Mouse (Mus musculus): ENCODE data around the gene Zbtb32. TPM values are rescaled to one million over a fixed set of nuclear protein-coding genes. Genes with fewer than 3 reads are reported as not detected.

Zbtb32 gene
- total RNA-seq, 1 experiment, result 20.8 TPM

GRCm38 (mm10) chr7:30551445-30552101 lies 47.1 kb downstream of the Zbtb32 start:
- Histone ChIP-seq H3K9ac (ENCODE audit: insufficient read depth, low read depth, low read length, poor library complexity, severe bottlenecking) (peak overlapping the region; percentile 85), H3K36me3 (ENCODE audit: control insufficient read depth, insufficient read depth, low read length, poor library complexity, severe bottlenecking) (peaks cover 13% of the 10 kb centered on the region)

GRCm38 (mm10) chr7:30550603-30551002 lies 48.1 kb downstream of the Zbtb32 start:
- DNase-seq (ENCODE audit: low read depth, low spot score), result no peak
- no peak overlapping the region for H3K9ac ChIP-seq (ENCODE audit: insufficient read depth, low read depth, low read length, poor library complexity, severe bottlenecking)
- TF ChIP-seq CHD2 (IDR thresholded peaks at IDR 0.05; ENCODE audit: low read depth, low read length) (no peak), ZNF384 (IDR thresholded peaks at IDR 0.05; ENCODE audit: low read depth, low read length) (no peak), ZC3H11A (IDR thresholded peaks at IDR 0.05; ENCODE audit: borderline replicate concordance, low read depth, low read length) (no peak), MAFK (IDR thresholded peaks at IDR 0.05; ENCODE audit: insufficient read depth, low read depth, low read length) (no peak), HCFC1 (IDR thresholded peaks at IDR 0.05; ENCODE audit: borderline replicate concordance, insufficient read depth, low read length) (no peak)
- in situ Hi-C loops (cut with MboI; ENCODE audit: low sequenced_read_pairs in 2 of 2, unreplicated experiment in 2 of 2), result no loop called here
- no peak overlapping the region for H3K4me3 ChIP-seq (ENCODE audit: insufficient read depth in 1 of 2, low read depth in 1 of 2, low read length in 2 of 2, poor library complexity in 1 of 2, severe bottlenecking in 1 of 2)
- H3K9me3 ChIP-seq (ENCODE audit: control insufficient read depth, insufficient read depth, low read depth, low read length), result no peaks in the 10 kb centered on the region
- H3K36me3 ChIP-seq (ENCODE audit: control insufficient read depth, insufficient read depth, low read length, poor library complexity, severe bottlenecking), result peaks cover 9% of the 10 kb centered on the region
- no peak overlapping the region for H3K27ac ChIP-seq (ENCODE audit: insufficient read depth, low read depth, low read length, poor library complexity, severe bottlenecking)
- H3K4me1 ChIP-seq (ENCODE audit: control insufficient read depth in 2 of 2, insufficient read depth in 2 of 2, low read length in 2 of 2, poor library complexity in 1 of 2), result peaks cover 0 to 8% of the 10 kb centered on the region in 2 experiments; a peak in 2 of 4 replicates

More at GRCm38 (mm10) chr7:30551445-30552101, 47.1 kb downstream of the Zbtb32 start:
- Histone ChIP-seq H3K4me3 (ENCODE audit: insufficient read depth in 1 of 2, low read depth in 1 of 2, low read length in 2 of 2, poor library complexity in 1 of 2, severe bottlenecking in 1 of 2) (peak overlapping the region; percentile 89 to 95), H3K27ac (ENCODE audit: insufficient read depth, low read depth, low read length, poor library complexity, severe bottlenecking) (peak overlapping the region; percentile 95), H3K4me1 (ENCODE audit: control insufficient read depth in 2 of 2, insufficient read depth in 2 of 2, low read length in 2 of 2, poor library complexity in 1 of 2) (peaks cover 0 to 8% of the 10 kb centered on the region in 2 experiments; a peak in 2 of 4 replicates), H3K9me3 (ENCODE audit: control insufficient read depth, insufficient read depth, low read depth, low read length) (no peaks in the 10 kb centered on the region)
- peak; percentile 69 for DNase-seq (ENCODE audit: low read depth, low spot score)
- peak; percentile 94 for TF ChIP-seq HCFC1 (IDR thresholded peaks at IDR 0.05; ENCODE audit: borderline replicate concordance, insufficient read depth, low read length)
- TF ChIP-seq ZNF384 (IDR thresholded peaks at IDR 0.05; ENCODE audit: low read depth, low read length), result no peak
- in situ Hi-C loops (cut with MboI; ENCODE audit: low sequenced_read_pairs in 2 of 2, unreplicated experiment in 2 of 2), result no loop called here

GRCm38 (mm10) chr7:30549880-30550279 lies 48.8 kb downstream of the Zbtb32 start:
- Histone ChIP-seq H3K9me3 (ENCODE audit: control insufficient read depth, insufficient read depth, low read depth, low read length) (no peaks in the 10 kb centered on the region), H3K36me3 (ENCODE audit: control insufficient read depth, insufficient read depth, low read length, poor library complexity, severe bottlenecking) (peaks cover 3% of the 10 kb centered on the region; the same call in 1 of the 2 replicates), H3K27ac (ENCODE audit: insufficient read depth, low read depth, low read length, poor library complexity, severe bottlenecking) (no peak overlapping the region), H3K4me3 (ENCODE audit: insufficient read depth in 1 of 2, low read depth in 1 of 2, low read length in 2 of 2, poor library complexity in 1 of 2, severe bottlenecking in 1 of 2) (no peak overlapping the region), H3K4me1 (ENCODE audit: control insufficient read depth in 2 of 2, insufficient read depth in 2 of 2, low read length in 2 of 2, poor library complexity in 1 of 2) (peaks cover 0 to 8% of the 10 kb centered on the region in 2 experiments; a peak in 2 of 4 replicates), H3K9ac (ENCODE audit: insufficient read depth, low read depth, low read length, poor library complexity, severe bottlenecking) (no peak overlapping the region)
- DNase-seq (ENCODE audit: low read depth, low spot score), result no peak
- in situ Hi-C loops (cut with MboI; ENCODE audit: low sequenced_read_pairs in 2 of 2, unreplicated experiment in 2 of 2), result no loop called here
- no peak for TF ChIP-seq CHD2 (IDR thresholded peaks at IDR 0.05; ENCODE audit: low read depth, low read length)
- peak; percentile 69 for TF ChIP-seq HCFC1 (IDR thresholded peaks at IDR 0.05; ENCODE audit: borderline replicate concordance, insufficient read depth, low read length)

DNA sequence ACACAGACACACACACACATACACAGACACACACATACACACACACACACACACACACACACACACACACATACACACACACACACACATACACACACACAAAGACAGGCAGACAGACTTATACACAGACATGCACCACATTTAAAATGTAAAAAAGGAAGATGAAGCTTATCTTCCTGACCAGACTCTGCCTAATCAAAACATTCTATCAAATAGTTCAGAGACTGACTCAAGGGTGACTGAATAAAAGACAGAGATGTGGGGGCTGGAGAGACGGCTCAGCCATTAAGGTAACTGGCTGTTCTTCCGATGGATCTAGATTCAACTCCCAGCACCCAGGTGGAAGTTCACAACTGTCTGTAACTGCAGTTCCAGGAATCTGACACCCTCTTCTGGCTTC lies 54.4 kb downstream of the Zbtb32 start:
- no peak for DNase-seq (ENCODE audit: low read depth, low spot score)
- H3K4me3 ChIP-seq (ENCODE audit: insufficient read depth in 1 of 2, low read depth in 1 of 2, low read length in 2 of 2, poor library complexity in 1 of 2, severe bottlenecking in 1 of 2), result no peak overlapping the region
- peaks cover 0 to 19% of the 10 kb centered on the region in 2 experiments; a peak in 2 of 4 replicates for H3K4me1 ChIP-seq (ENCODE audit: control insufficient read depth in 2 of 2, insufficient read depth in 2 of 2, low read length in 2 of 2, poor library complexity in 1 of 2)
- in situ Hi-C loops (cut with MboI; ENCODE audit: low sequenced_read_pairs in 2 of 2, unreplicated experiment in 2 of 2), result no loop called here
- TF ChIP-seq HCFC1 (IDR thresholded peaks at IDR 0.05; ENCODE audit: borderline replicate concordance, insufficient read depth, low read length) (no peak), ZNF384 (IDR thresholded peaks at IDR 0.05; ENCODE audit: low read depth, low read length) (no peak), MAFK (IDR thresholded peaks at IDR 0.05; ENCODE audit: insufficient read depth, low read depth, low read length) (no peak), CHD2 (IDR thresholded peaks at IDR 0.05; ENCODE audit: low read depth, low read length) (no peak), ZC3H11A (IDR thresholded peaks at IDR 0.05; ENCODE audit: borderline replicate concordance, low read depth, low read length) (no peak)
- no peak overlapping the region for H3K27ac ChIP-seq (ENCODE audit: insufficient read depth, low read depth, low read length, poor library complexity, severe bottlenecking)
- no peaks in the 10 kb centered on the region for H3K9me3 ChIP-seq (ENCODE audit: control insufficient read depth, insufficient read depth, low read depth, low read length)
- no peak overlapping the region for H3K9ac ChIP-seq (ENCODE audit: insufficient read depth, low read depth, low read length, poor library complexity, severe bottlenecking)
- peaks cover 8% of the 10 kb centered on the region; the same call in 1 of the 2 replicates for H3K36me3 ChIP-seq (ENCODE audit: control insufficient read depth, insufficient read depth, low read length, poor library complexity, severe bottlenecking)

GRCm38 (mm10) chr7:30540572-30540971 lies 58.1 kb downstream of the Zbtb32 start:
- TF ChIP-seq ZC3H11A (IDR thresholded peaks at IDR 0.05; ENCODE audit: borderline replicate concordance, low read depth, low read length) (no peak), ZNF384 (IDR thresholded peaks at IDR 0.05; ENCODE audit: low read depth, low read length) (no peak), HCFC1 (IDR thresholded peaks at IDR 0.05; ENCODE audit: borderline replicate concordance, insufficient read depth, low read length) (no peak), CHD2 (IDR thresholded peaks at IDR 0.05; ENCODE audit: low read depth, low read length) (no peak), MAFK (IDR thresholded peaks at IDR 0.05; ENCODE audit: insufficient read depth, low read depth, low read length) (no peak)
- H3K4me1 ChIP-seq (ENCODE audit: control insufficient read depth in 2 of 2, insufficient read depth in 2 of 2, low read length in 2 of 2, poor library complexity in 1 of 2), result peaks cover 0 to 19% of the 10 kb centered on the region in 2 experiments; a peak in 2 of 4 replicates
- H3K9me3 ChIP-seq (ENCODE audit: control insufficient read depth, insufficient read depth, low read depth, low read length), result no peaks in the 10 kb centered on the region
- no peak for DNase-seq (ENCODE audit: low read depth, low spot score)
- in situ Hi-C loops (cut with MboI; ENCODE audit: low sequenced_read_pairs in 2 of 2, unreplicated experiment in 2 of 2), result no loop called here
- no peak overlapping the region for H3K27ac ChIP-seq (ENCODE audit: insufficient read depth, low read depth, low read length, poor library complexity, severe bottlenecking)
- no peak overlapping the region for H3K9ac ChIP-seq (ENCODE audit: insufficient read depth, low read depth, low read length, poor library complexity, severe bottlenecking)
- peaks cover 7% of the 10 kb centered on the region for H3K36me3 ChIP-seq (ENCODE audit: control insufficient read depth, insufficient read depth, low read length, poor library complexity, severe bottlenecking)
- H3K4me3 ChIP-seq (ENCODE audit: insufficient read depth in 1 of 2, low read depth in 1 of 2, low read length in 2 of 2, poor library complexity in 1 of 2, severe bottlenecking in 1 of 2), result peak overlapping the region; percentile 19 to 30; a peak in 2 of 4 replicates

All from ES-E14 (cell line).